Mouse (Mus musculus): ENCODE results near the gene Calr3.

The Calr3 gene

GRCm38 (mm10) chr8:72438248-72439015, 5.2 kb downstream of the Calr3 start:
- DNase-seq (ENCODE audit: low spot score in 2 of 2): no peak

GRCm38 (mm10) chr8:72434952-72435351, 8.7 kb downstream of the Calr3 start:
- DNase-seq (ENCODE audit: low spot score in 2 of 2): peak in 1 of 2 experiments; percentile 27

- DNase-seq (ENCODE audit: low spot score in 2 of 2): peak; percentile 44 to 48
These were observed 14.0 kb downstream of the Calr3 start for GRCm38 (mm10) chr8:72429676-72430075.

DNA sequence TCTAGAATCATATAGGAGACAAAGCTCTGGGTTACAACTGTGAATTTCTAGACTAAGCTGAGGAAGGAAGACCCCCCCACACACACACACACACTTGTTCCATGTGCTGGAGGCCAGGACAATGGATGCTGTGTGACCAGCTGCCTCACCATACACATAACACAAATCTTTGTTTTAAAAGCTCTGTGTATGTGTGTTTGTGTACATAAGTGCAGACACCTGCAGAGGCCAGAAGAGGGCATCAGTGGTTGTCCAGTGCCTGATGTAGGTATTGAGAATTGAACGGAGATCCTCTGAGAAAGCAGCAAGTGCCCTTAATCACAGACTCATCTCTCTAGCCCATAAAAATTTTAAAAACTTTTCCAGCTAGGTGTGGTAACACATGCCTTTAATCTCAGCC, 20.7 kb downstream of the Calr3 start:
- DNase-seq (ENCODE audit: low spot score in 2 of 2): no peak

GRCm38 (mm10) chr8:72421362-72422335, 22.0 kb downstream of the Calr3 start, which contains the start of gene Eps15l1:
Gene Eps15l1 (minus strand): TSS chr8:72421460.
- peak; percentile 100 for DNase-seq (ENCODE audit: low spot score in 2 of 2)

DNA sequence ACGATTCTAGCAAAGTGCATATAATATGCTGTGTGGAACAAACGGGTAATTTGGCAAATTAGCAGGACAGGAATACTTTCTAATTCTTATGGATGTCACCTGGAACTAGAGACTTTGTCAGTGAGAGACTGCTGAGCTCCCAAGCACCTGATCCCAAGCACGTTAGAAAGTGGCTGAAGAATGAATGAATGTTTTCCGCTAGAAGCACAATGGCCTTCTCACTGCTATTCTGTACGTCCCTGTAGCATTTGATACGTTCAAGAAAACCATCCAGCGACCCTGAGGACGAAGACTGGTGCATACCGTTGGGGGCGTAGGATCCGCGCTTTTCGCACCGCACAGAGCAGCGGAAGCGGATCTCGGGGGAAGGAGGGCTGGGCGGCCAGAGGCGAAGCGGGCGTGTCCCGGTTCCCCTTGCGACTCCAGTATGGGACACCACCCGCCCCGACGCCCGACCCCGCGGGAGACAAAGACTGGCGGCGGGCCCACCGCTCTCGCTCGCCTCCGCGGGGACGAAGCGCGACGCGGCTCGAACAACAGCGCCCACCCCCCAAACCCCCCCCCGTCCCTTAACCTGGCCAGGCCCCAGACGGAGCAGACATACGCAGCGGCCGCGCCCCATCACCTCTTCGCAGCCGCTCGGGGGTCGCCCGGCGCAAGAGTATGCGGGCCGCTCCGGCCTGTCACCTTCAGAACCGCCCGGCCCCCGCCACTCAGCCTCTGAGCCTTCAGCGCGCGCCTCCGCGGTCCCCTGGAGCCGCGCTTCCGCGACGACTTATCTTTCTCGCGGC, 22.9 kb downstream of the Calr3 start:
- peak; percentile 47 to 60 for DNase-seq (ENCODE audit: low spot score in 2 of 2)

DNA sequence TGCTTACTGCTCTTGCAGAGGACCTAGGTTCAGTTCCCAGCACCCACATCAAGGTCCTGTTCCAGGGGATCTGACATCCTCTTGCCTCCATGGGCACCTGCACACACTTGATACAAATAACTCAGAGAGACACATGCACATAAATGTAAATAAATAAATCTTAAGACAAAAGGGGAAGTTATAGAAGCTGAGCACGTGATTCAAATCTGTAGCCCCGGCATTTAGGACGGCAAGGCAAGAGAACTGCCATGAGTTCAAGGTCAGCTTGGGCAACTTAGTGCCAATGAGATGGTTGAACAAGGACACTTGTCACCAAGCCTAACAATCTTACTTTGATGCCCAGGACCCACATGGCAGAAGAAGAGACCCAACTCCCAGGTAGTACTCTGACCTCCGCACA, 25.6 kb downstream of the Calr3 start:
- DNase-seq (ENCODE audit: low spot score in 2 of 2): no peak

GRCm38 (mm10) chr8:72415252-72415651, 28.4 kb downstream of the Calr3 start:
- DNase-seq (ENCODE audit: low spot score in 2 of 2): peak in 1 of 2 experiments; percentile 43

DNA sequence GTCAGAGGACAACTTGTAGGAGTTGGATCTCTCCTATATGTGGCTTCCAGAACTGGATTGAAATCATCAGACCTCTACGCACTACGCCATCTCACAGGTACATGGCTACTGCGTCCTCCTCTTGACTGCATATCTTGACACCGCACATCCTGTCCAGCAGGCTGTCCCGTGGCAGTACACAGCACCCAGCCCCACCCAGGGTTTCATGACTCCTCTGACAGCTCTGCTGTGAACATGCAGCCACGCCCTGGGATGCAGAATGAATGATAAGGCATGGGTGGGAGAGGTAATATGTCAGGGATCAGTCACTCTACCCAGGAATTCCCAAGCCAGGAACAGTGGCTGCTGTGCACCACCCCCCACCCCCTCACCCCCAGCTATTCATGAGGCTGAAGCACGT, 29.8 kb downstream of the Calr3 start:
- DNase-seq (ENCODE audit: low spot score in 2 of 2): peak; percentile 70 to 85

GRCm38 (mm10) chr8:72409443-72409842, 34.2 kb downstream of the Calr3 start:
- no peak for DNase-seq (ENCODE audit: low spot score in 2 of 2)

- no peak for DNase-seq (ENCODE audit: low spot score in 2 of 2)
These were observed 35.8 kb downstream of the Calr3 start for GRCm38 (mm10) chr8:72407878-72408277.

DNA sequence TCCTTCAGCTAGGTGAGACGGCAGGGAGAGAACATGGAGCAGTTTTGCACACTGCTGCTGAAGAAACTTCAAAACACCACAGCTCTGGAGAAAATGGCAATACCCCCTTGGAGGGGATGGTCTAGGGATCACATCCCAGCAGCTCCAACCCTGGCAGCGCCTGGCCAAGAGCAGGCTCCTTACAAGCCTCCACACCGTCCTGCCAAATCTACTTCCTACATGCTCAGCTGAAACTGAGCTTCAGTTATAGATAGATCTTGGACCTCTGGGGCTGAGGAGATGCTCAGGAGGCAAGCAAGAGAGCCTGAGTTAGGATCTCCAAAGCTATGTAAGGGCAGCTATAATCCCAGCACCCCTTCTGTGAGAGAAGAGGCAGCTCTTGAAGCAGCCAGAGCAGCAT, 40.7 kb downstream of the Calr3 start:
- no peak for DNase-seq (ENCODE audit: low spot score in 2 of 2)

DNA sequence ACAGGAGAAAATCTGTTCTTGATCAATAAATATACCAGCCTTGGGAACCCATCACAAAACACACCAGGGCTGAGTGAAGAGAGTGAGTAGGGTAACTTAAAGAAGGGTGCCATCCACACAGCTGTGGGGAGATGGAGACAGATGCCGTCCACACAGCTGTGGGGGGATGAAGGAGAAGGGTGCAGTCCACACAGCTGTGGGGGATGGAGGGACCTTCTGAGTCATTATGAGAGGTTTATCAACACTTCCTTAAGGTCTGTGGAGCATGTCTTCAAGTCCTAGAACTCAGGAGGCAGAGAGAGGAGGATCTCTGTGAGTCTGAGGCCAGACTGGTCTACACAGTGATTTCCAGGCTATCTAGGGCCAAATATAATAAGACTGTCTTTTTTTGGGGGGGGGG, 42.3 kb downstream of the Calr3 start:
- DNase-seq (ENCODE audit: low spot score in 2 of 2): no peak

DNA sequence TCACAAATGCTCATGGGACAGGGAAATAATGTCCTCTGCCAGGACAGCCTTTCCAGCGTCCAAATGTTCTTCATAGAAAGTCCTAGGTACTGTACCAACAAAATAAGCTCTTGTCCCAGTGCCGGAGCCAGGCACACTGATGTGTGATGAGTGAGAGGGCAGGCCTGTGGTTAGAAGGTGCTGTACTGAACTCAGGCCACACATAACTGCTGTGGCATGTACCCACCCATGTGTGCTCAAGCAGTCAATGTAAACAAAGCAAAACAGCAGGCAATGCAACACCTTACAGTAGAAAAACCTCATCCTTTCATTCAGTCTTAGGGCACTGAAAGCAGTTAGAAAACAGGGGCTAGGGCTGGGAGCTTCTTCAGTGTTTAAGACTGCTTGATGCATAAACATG, 57.9 kb downstream of the Calr3 start:
- no peak for DNase-seq (ENCODE audit: low spot score in 2 of 2)

DNA sequence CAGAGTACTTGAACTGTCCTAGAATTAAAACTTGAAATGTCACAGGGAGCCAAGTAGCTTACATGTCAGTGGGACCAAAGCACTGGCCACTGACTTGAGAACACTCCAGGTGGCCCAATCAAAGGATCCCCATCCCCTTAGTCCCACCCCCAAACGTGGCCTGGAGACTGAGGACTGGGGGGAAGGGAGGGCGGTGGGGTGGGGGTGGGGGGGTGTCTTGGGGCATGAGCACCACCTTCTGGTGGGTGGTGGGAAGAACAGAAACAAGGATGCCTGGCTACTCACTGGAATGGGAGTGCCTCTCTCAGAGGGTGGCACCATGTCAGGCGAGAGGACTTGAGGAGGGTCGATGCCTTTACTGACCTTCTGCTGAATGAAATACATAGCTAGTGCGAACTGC, 61.3 kb downstream of the Calr3 start:
- no peak for DNase-seq (ENCODE audit: low spot score in 2 of 2)

DNA sequence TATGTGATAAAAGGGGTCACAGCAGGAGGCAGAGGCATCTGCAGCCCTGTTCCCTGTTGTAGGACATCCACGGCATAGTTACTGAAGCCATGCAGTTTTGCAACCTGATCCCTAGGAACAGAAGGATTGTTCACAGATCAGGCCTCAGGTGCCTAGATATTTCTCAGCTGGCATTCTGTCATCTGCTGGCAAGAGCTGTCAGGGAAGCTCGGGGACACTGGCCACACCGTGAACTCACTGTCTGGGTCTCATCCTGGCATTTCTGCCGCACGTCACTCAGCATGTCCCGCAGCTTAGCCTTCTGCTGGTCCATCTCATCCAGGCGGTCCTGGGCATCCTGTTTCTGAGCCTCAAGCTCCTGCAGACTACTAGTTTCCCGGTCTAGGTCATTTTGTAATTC, 63.0 kb downstream of the Calr3 start:
- no peak for DNase-seq (ENCODE audit: low spot score in 2 of 2)

DNA sequence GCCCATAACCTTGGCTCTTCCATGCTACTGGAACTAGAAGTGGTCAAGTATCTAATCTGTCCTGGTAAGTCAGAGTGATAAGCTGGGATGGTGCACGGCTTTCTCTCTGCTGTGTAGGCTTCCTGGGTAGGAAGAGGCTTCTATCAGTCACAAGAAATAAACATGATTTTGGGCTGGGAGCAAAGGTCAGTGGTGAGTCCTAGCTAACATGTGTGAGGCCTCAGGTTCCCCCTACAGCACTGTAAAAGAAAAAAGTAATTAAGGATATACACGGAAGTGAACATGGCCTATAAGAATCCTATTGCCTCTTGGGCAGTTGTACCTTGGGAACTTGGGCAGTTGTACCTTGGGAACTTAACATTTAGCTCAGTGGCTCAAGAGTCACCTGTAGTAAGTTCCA, 66.8 kb downstream of the Calr3 start:
- no peak for DNase-seq (ENCODE audit: low spot score in 2 of 2)

DNA sequence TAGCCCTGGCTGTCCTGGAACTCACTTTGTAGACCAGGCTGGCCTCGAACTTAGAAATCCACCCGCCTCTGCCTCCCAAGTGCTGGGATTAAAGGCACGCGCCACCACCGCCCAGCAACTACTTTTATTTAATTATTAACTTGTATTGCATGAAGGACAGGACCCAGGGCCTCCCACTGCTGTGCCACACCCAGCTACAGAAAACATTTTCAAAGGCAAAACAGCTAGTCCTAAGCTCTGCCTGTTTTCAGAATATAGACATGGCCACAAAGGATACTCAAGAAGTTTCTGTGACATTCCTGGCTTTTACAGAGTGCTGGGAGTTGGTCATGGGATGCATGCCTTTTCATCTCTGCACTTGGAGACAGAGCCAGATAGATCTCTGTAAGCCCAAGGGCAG, 67.4 kb downstream of the Calr3 start:
- no peak for DNase-seq (ENCODE audit: low spot score in 2 of 2)

GRCm38 (mm10) chr8:72375161-72375560, 68.5 kb downstream of the Calr3 start:
- no peak for DNase-seq (ENCODE audit: low spot score in 2 of 2)

Data from spleen, postnatal 36 days (tissue).